Mouse (Mus musculus): ENCODE measurements at regions not wholly inside any gene's neighbourhood (a gene's known extent, or its start where the extent isn't known, plus 50 kb on each side); places are given as distances from the start of the nearest gene placed in this dataset.
A peak's percentile ranks its signal among the peaks of the same experiment; 100 is the strongest.

DNA sequence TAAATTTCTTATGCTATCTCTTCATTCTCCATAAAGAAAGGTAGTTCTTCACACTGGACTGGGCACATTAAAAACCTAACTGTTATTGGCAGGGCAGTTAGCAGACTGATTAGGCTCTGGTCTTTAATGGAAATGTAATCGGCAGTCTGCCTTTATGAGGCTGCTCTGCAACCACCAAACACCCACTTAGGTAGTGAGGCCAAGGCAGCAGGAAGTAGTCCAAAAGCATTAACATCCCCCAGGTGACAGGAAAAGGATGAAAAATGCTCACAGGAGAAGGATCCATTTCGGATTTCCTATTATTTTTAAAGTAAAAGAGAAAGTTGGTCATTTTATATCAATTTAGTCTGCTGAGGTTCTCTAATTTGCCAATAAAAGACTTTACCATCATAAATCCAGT lies 528.9 kb upstream of the Dppa4 start:
- DNase-seq, result no peak
- Histone ChIP-seq H3K9me3 (ENCODE audit: control insufficient read depth, low read length) (no peaks in the 10 kb centered on the region), H3K4me3 (replicated peaks; ENCODE audit: low read depth, low read length) (no peak overlapping the region), H3K4me1 (ENCODE audit: control insufficient read depth, insufficient read depth, low read length) (no peaks in the 10 kb centered on the region), H3K4me2 (ENCODE audit: low read length) (no peak overlapping the region), H3K9ac (replicated peaks; ENCODE audit: low read length) (no peak overlapping the region), H3K27ac (replicated peaks; ENCODE audit: low read depth, low read length) (no peak overlapping the region), H3K27me3 (ENCODE audit: control insufficient read depth, insufficient read depth, low read length) (no peaks in the 10 kb centered on the region), H3K36me3 (ENCODE audit: control insufficient read depth, insufficient read depth, low read length) (no peaks in the 10 kb centered on the region)
- 74% methylated on average over 2 of the region's 2 CpGs for WGBS
- ATAC-seq (ENCODE audit: low FRiP score, low TSS enrichment), result no peak

DNA sequence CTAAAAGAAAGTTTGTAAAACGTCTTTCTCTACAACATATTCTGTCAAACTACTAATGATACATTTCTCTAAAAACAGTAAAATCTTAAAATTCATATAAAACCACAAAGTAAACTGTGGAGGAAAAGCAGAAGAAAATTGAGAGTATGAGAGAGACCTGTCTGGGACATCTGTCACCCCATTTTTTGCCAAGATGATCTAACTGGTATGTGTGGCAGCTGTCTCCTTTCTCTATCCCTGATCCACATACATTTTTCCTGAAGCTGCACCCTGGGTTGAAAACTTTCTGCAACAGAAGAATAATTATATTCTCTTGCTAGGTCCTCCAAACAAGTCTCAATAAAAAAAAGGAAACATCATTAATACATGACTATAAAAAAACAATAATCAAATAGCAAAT lies 525.2 kb upstream of the Dppa4 start:
- Histone ChIP-seq H3K9ac (replicated peaks; ENCODE audit: low read length) (no peak overlapping the region), H3K36me3 (ENCODE audit: control insufficient read depth, insufficient read depth, low read length) (no peaks in the 10 kb centered on the region), H3K4me3 (replicated peaks; ENCODE audit: low read depth, low read length) (no peak overlapping the region), H3K9me3 (ENCODE audit: control insufficient read depth, low read length) (no peaks in the 10 kb centered on the region), H3K4me1 (ENCODE audit: control insufficient read depth, insufficient read depth, low read length) (no peaks in the 10 kb centered on the region), H3K27me3 (ENCODE audit: control insufficient read depth, insufficient read depth, low read length) (no peaks in the 10 kb centered on the region), H3K4me2 (ENCODE audit: low read length) (no peak overlapping the region), H3K27ac (replicated peaks; ENCODE audit: low read depth, low read length) (no peak overlapping the region)
- ATAC-seq (ENCODE audit: low FRiP score, low TSS enrichment) (no peak), DNase-seq (no peak)
- WGBS, result 81% methylated on average over 1 of the region's 1 CpGs

DNA sequence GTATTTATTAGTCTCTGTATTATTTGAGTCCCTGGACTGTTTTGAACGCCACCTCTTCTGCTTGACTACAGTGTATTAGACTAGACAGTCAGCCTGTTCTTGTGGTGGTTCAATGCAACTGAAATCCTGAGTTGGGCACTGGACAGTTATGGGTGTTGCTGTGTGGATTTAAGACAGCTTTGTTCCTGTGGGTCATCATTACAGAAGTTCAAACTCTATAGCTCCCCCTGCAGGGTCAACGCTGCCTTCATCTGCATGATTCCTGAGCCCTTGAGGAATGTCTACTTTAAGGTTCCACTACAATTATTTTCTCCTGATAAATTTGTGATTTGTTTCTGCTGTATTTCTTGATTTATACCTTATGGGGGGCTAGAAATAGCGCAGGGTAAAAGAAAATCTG lies 517.8 kb upstream of the Dppa4 start:
- Histone ChIP-seq H3K4me1 (ENCODE audit: control insufficient read depth, insufficient read depth, low read length) (no peaks in the 10 kb centered on the region), H3K4me3 (replicated peaks; ENCODE audit: low read depth, low read length) (no peak overlapping the region), H3K27ac (replicated peaks; ENCODE audit: low read depth, low read length) (no peak overlapping the region), H3K4me2 (ENCODE audit: low read length) (no peak overlapping the region), H3K9ac (replicated peaks; ENCODE audit: low read length) (no peak overlapping the region), H3K9me3 (ENCODE audit: control insufficient read depth, low read length) (no peaks in the 10 kb centered on the region), H3K36me3 (ENCODE audit: control insufficient read depth, insufficient read depth, low read length) (no peaks in the 10 kb centered on the region), H3K27me3 (ENCODE audit: control insufficient read depth, insufficient read depth, low read length) (no peaks in the 10 kb centered on the region)
- no peak for ATAC-seq (ENCODE audit: low FRiP score, low TSS enrichment)
- 62% methylated on average over 3 of the region's 3 CpGs for WGBS
- DNase-seq, result peak; percentile 37

DNA sequence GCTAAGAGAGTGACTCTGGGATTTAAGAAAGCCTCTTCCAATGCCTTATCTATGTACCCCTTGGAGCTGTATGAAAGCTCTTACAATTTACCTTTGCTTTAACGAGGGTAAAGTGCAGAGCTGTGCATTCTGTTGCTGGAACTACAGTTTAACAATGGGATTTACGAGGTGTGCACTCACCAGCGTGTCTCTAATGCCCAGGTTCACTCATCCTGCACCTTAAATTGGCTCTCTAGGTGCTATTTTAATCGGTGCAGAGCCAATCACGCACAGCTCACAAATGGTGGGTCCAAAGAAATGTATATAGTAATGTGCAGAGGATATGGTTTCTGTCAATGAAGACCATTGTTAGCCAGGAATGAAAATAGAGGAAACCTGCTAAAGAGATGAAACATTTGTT lies 495.0 kb upstream of the Dppa4 start:
- WGBS, result 73% methylated on average over 5 of the region's 5 CpGs
- Histone ChIP-seq H3K27ac (replicated peaks; ENCODE audit: low read depth, low read length) (no peak overlapping the region), H3K9ac (replicated peaks; ENCODE audit: low read length) (no peak overlapping the region), H3K27me3 (ENCODE audit: control insufficient read depth, insufficient read depth, low read length) (no peaks in the 10 kb centered on the region), H3K4me3 (replicated peaks; ENCODE audit: low read depth, low read length) (no peak overlapping the region), H3K4me2 (ENCODE audit: low read length) (no peak overlapping the region), H3K36me3 (ENCODE audit: control insufficient read depth, insufficient read depth, low read length) (no peaks in the 10 kb centered on the region), H3K4me1 (ENCODE audit: control insufficient read depth, insufficient read depth, low read length) (no peaks in the 10 kb centered on the region), H3K9me3 (ENCODE audit: control insufficient read depth, low read length) (no peaks in the 10 kb centered on the region)
- DNase-seq, result no peak
- no peak for ATAC-seq (ENCODE audit: low FRiP score, low TSS enrichment)

DNA sequence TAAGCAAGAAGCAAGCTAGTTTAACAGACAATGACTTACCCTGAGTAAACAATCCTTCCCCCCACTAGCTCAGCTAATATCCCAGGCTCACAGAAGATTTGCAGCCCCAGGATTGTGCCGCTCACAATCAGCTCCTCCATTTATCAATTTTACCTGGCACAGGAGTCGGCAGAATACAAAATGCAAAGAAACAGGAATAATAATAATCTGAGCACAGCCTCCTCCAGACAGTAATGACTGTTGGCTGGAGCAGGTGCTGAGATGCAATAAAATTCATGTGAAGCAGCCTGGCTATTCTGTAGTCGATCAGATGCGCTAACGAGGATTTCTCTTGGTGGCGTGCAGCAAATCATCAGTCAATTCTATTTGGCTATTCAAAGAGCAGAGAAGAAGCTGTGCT lies 492.9 kb upstream of the Dppa4 start:
- WGBS, result 67% methylated on average over 6 of the region's 6 CpGs
- no peaks in the 10 kb centered on the region for H3K9me3 ChIP-seq (ENCODE audit: control insufficient read depth, low read length)
- no peak overlapping the region for H3K9ac ChIP-seq (replicated peaks; ENCODE audit: low read length)
- H3K4me1 ChIP-seq (ENCODE audit: control insufficient read depth, insufficient read depth, low read length), result no peaks in the 10 kb centered on the region
- no peak overlapping the region for H3K4me2 ChIP-seq (ENCODE audit: low read length)
- no peak overlapping the region for H3K4me3 ChIP-seq (replicated peaks; ENCODE audit: low read depth, low read length)
- peak; percentile 5 for DNase-seq
- H3K36me3 ChIP-seq (ENCODE audit: control insufficient read depth, insufficient read depth, low read length), result no peaks in the 10 kb centered on the region
- H3K27me3 ChIP-seq (ENCODE audit: control insufficient read depth, insufficient read depth, low read length), result no peaks in the 10 kb centered on the region
- ATAC-seq (ENCODE audit: low FRiP score, low TSS enrichment), result no peak
- H3K27ac ChIP-seq (replicated peaks; ENCODE audit: low read depth, low read length), result no peak overlapping the region

DNA sequence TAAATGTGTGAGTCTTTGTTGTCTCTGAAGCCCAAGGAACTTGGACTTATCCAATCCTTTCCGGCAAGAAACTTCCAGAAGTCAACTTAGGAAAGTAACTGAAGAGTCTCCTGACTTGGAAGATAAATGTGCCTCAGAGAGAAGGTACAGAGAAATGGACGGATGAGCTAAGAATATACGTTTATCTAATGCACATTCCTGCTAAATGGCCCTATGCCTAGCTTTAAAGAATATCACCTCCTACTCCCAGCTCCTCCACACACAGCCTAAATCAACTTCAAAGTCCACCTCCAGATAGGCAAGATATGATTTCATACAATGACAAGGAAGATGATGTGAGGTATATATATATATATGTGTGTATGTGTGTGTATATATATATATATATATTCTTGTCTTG lies 492.1 kb upstream of the Dppa4 start:
- DNase-seq (no peak), ATAC-seq (ENCODE audit: low FRiP score, low TSS enrichment) (no peak)
- Histone ChIP-seq H3K27me3 (ENCODE audit: control insufficient read depth, insufficient read depth, low read length) (no peaks in the 10 kb centered on the region), H3K36me3 (ENCODE audit: control insufficient read depth, insufficient read depth, low read length) (no peaks in the 10 kb centered on the region), H3K9me3 (ENCODE audit: control insufficient read depth, low read length) (no peaks in the 10 kb centered on the region), H3K4me1 (ENCODE audit: control insufficient read depth, insufficient read depth, low read length) (no peaks in the 10 kb centered on the region), H3K4me2 (ENCODE audit: low read length) (no peak overlapping the region), H3K4me3 (replicated peaks; ENCODE audit: low read depth, low read length) (no peak overlapping the region), H3K9ac (replicated peaks; ENCODE audit: low read length) (no peak overlapping the region), H3K27ac (replicated peaks; ENCODE audit: low read depth, low read length) (no peak overlapping the region)
- WGBS, result 89% methylated on average over 3 of the region's 3 CpGs

DNA sequence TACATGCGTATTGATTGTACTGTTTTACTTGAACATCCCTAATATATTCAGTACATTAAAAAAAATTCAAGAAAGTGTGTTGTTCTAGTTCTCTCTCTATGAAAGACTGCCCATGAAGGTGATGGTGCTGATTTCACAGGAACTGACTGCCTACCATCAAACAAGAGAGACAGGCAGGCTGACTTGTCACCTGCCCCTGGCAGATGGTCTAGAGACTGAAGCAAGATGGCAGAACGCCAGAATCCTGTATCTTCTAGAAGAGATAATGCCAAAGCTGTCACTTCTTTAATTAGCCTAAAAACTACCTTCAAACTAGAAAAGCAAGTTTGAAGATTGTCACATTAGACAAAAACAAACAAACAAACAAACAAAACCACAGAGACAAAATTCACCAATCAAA lies 484.7 kb upstream of the Dppa4 start:
- 86% methylated on average over 2 of the region's 2 CpGs for whole genome bisulfite sequencing

DNA sequence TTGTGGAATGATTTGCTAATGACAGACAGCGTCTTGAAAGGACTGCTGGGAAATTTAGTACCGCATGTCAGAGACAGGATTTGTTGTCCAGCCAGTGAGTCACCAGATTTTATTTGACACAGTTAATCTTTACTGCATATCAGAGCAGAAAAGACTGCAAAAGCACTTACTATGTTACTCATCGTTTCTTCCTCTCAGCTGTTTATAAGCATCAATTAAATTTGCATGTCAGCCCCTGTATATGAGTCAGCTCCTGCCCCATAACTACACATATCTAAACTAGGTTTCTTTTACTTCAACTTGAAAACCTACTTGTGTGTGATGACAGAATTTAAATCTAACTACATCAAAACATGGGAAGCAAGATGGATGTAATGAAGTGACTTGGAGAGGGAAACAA lies 440.4 kb upstream of the Dppa4 start:
- no peak overlapping the region for H3K4me3 ChIP-seq (replicated peaks; ENCODE audit: low read depth, low read length)
- ATAC-seq (ENCODE audit: low FRiP score, low TSS enrichment), result no peak
- H3K27ac ChIP-seq (replicated peaks; ENCODE audit: low read depth, low read length), result no peak overlapping the region
- no peak overlapping the region for H3K9ac ChIP-seq (replicated peaks; ENCODE audit: low read length)
- DNase-seq, result no peak
- no peaks in the 10 kb centered on the region for H3K4me1 ChIP-seq (ENCODE audit: control insufficient read depth, insufficient read depth, low read length)
- 94% methylated on average over 3 of the region's 3 CpGs for WGBS
- no peaks in the 10 kb centered on the region for H3K36me3 ChIP-seq (ENCODE audit: control insufficient read depth, insufficient read depth, low read length)
- H3K27me3 ChIP-seq (ENCODE audit: control insufficient read depth, insufficient read depth, low read length), result no peaks in the 10 kb centered on the region
- no peaks in the 10 kb centered on the region for H3K9me3 ChIP-seq (ENCODE audit: control insufficient read depth, low read length)
- H3K4me2 ChIP-seq (ENCODE audit: low read length), result no peak overlapping the region

More for the DNA sequence above, 484.7 kb upstream of the Dppa4 start:
- H3K27ac ChIP-seq (replicated peaks; ENCODE audit: low read depth, low read length), result no peak overlapping the region
- H3K9me3 ChIP-seq (ENCODE audit: control insufficient read depth, low read length), result no peaks in the 10 kb centered on the region
- no peak overlapping the region for H3K9ac ChIP-seq (replicated peaks; ENCODE audit: low read length)
- H3K27me3 ChIP-seq (ENCODE audit: control insufficient read depth, insufficient read depth, low read length), result no peaks in the 10 kb centered on the region
- H3K4me2 ChIP-seq (ENCODE audit: low read length), result no peak overlapping the region
- no peak overlapping the region for H3K4me3 ChIP-seq (replicated peaks; ENCODE audit: low read depth, low read length)
- ATAC-seq (ENCODE audit: low FRiP score, low TSS enrichment) (no peak), DNase-seq (no peak)
- no peaks in the 10 kb centered on the region for H3K4me1 ChIP-seq (ENCODE audit: control insufficient read depth, insufficient read depth, low read length)
- H3K36me3 ChIP-seq (ENCODE audit: control insufficient read depth, insufficient read depth, low read length), result no peaks in the 10 kb centered on the region

DNA sequence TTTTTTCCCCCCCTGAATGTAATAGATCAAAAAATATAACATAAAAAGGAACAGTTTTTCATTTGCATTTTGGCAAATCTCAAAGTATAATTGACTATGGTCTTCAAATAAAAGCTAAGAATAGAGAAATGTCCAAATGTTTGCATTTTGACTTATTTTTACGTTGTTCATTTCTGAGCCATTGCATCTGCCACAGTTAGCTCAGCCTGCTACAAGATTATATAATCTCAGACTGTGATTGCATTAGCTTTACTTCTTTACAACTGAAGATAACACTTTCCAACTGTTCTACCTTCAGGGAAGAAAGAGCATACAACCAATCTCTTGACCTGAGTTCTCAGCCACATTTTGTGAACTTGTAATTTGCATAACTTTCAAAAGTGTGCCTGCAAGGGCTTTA lies 431.9 kb upstream of the Dppa4 start:
- 86% methylated on average over 1 of the region's 1 CpGs for WGBS

More for the DNA sequence above, 431.9 kb upstream of the Dppa4 start:
- H3K36me3 ChIP-seq (ENCODE audit: control insufficient read depth, insufficient read depth, low read length), result no peaks in the 10 kb centered on the region
- no peak overlapping the region for H3K9ac ChIP-seq (replicated peaks; ENCODE audit: low read length)
- H3K4me3 ChIP-seq (replicated peaks; ENCODE audit: low read depth, low read length), result no peak overlapping the region
- no peaks in the 10 kb centered on the region for H3K27me3 ChIP-seq (ENCODE audit: control insufficient read depth, insufficient read depth, low read length)
- DNase-seq (no peak), ATAC-seq (ENCODE audit: low FRiP score, low TSS enrichment) (no peak)
- no peak overlapping the region for H3K27ac ChIP-seq (replicated peaks; ENCODE audit: low read depth, low read length)
- no peak overlapping the region for H3K4me2 ChIP-seq (ENCODE audit: low read length)
- H3K9me3 ChIP-seq (ENCODE audit: control insufficient read depth, low read length), result no peaks in the 10 kb centered on the region
- no peaks in the 10 kb centered on the region for H3K4me1 ChIP-seq (ENCODE audit: control insufficient read depth, insufficient read depth, low read length)

All from midbrain, embryonic 14.5 days (tissue).